Mouse (Mus musculus) ES-Bruce4 (cell line): ENCODE data around the gene Ramp3. TPM values are rescaled to one million over a fixed set of nuclear protein-coding genes. Genes with fewer than 3 reads are reported as not detected.

ENCODE experiments used
- H3K27ac ChIP-seq: 2 replicates; pipeline ENCODE4 v1.5.1; 2012; ENCODE audit warnings: low read length, inconsistent platforms; ENCODE audit not compliant: insufficient read depth
- H3K27me3 ChIP-seq: 2 replicates; pipeline ENCODE4 v1.6.1; 2012; ENCODE audit warnings: mild to moderate bottlenecking, low read length, inconsistent platforms; ENCODE audit not compliant: control insufficient read depth, poor library complexity, insufficient read depth, severe bottlenecking
- H3K36me3 ChIP-seq: 2 replicates; pipeline ENCODE4 v1.6.1; 2012; ENCODE audit warnings: inconsistent platforms, mild to moderate bottlenecking, low read length, moderate library complexity; ENCODE audit not compliant: control insufficient read depth, poor library complexity, insufficient read depth, severe bottlenecking
- H3K4me1 ChIP-seq: one replicate; pipeline ENCODE4 v1.8.1; 2011; ENCODE audit warnings: low read length; ENCODE audit not compliant: control insufficient read depth, insufficient read depth
- H3K4me3 ChIP-seq: 2 replicates; pipeline ENCODE4 v1.5.1; 2011; ENCODE audit warnings: low read depth, mild to moderate bottlenecking, low read length
- H3K9ac ChIP-seq: 2 replicates; pipeline ENCODE4 v1.6.1; 2012; ENCODE audit warnings: low read depth, mild to moderate bottlenecking, inconsistent platforms; ENCODE audit not compliant: poor library complexity, severe bottlenecking
- H3K9me3 ChIP-seq: replicated peaks from 2 replicates; pipeline ENCODE4 v1.6.1; 2012; ENCODE audit warnings: mild to moderate bottlenecking, low read length, inconsistent platforms; ENCODE audit not compliant: control insufficient read depth, poor library complexity, insufficient read depth, severe bottlenecking
- CTCF ChIP-seq: IDR thresholded peaks from one replicate; pipeline ENCODE4 v1.8.1; 2011; ENCODE audit warnings: low read depth, low read length
- EP300 ChIP-seq: IDR thresholded peaks from 2 replicates; pipeline ENCODE4 v1.6.1; 2011; ENCODE audit warnings: low read depth, low read length; ENCODE audit not compliant: insufficient read depth
- POLR2A ChIP-seq: IDR thresholded peaks from one replicate; pipeline ENCODE4 v1.8.1; 2011; ENCODE audit warnings: low read length; ENCODE audit not compliant: insufficient read depth
- polyA plus RNA-seq: library from polyadenylated mRNA; stranded (reverse); fragments of >200 nt; gene quantifications from 2 replicates; pipeline ENCODE4 v1.2.4, GENCODE M21; 2011; ENCODE audit warnings: low read depth; ENCODE audit not compliant: missing spikeins, insufficient read depth, insufficient read length

Gene Ramp3
- polyA plus RNA-seq = 6.2 and 8.2 TPM in 2 replicates

- no peaks in the 10 kb centered on the region for H3K27me3 ChIP-seq
- H3K4me1 ChIP-seq = no peaks in the 10 kb centered on the region
- no peaks in the 10 kb centered on the region for H3K9me3 ChIP-seq
- no peaks in the 10 kb centered on the region for H3K36me3 ChIP-seq
- TF ChIP-seq EP300 (no peak), CTCF (no peak), POLR2A (no peak)
- peak within 1 kb of the TSS; percentile 43; the same call in 1 of the 2 replicates for H3K9ac ChIP-seq
- peak within 1 kb of the TSS; percentile 71 for H3K4me3 ChIP-seq
- no peak within 1 kb of the TSS for H3K27ac ChIP-seq
Observed at GRCm38 (mm10) chr11:6658271-6658670, at the start of gene Ramp3. TSS of gene Ramp3 (plus strand) at chr11:6658521.

- Histone ChIP-seq H3K27me3 (no peaks in the 10 kb centered on the region), H3K4me3 (no peak overlapping the region), H3K4me1 (no peaks in the 10 kb centered on the region), H3K36me3 (peaks cover 82% of the 10 kb centered on the region), H3K27ac (no peak overlapping the region), H3K9ac (no peak overlapping the region), H3K9me3 (no peaks in the 10 kb centered on the region)
- no peak for TF ChIP-seq POLR2A
- TF ChIP-seq EP300 = no peak
- TF ChIP-seq CTCF = no peak
Observed at GRCm38 (mm10) chr11:6615250-6616205, 42.8 kb upstream of the Ramp3 start.

GRCm38 (mm10) chr11:6623704-6624103 lies 34.6 kb upstream of the Ramp3 start:
- H3K9ac ChIP-seq = peak overlapping the region; percentile 77
- peak overlapping the region; percentile 92 for H3K4me3 ChIP-seq
- no peaks in the 10 kb centered on the region for H3K4me1 ChIP-seq
- no peaks in the 10 kb centered on the region for H3K27me3 ChIP-seq
- peaks cover 60% of the 10 kb centered on the region for H3K36me3 ChIP-seq
- TF ChIP-seq CTCF (no peak), EP300 (no peak), POLR2A (no peak)
- no peak overlapping the region for H3K27ac ChIP-seq
- no peaks in the 10 kb centered on the region for H3K9me3 ChIP-seq

GRCm38 (mm10) chr11:6624619-6625382 lies 33.5 kb upstream of the Ramp3 start:
- Histone ChIP-seq H3K9ac (peak overlapping the region; percentile 77), H3K9me3 (no peaks in the 10 kb centered on the region), H3K4me3 (peak overlapping the region; percentile 92), H3K27ac (peak overlapping the region; percentile 72), H3K4me1 (no peaks in the 10 kb centered on the region), H3K36me3 (peaks cover 49% of the 10 kb centered on the region), H3K27me3 (no peaks in the 10 kb centered on the region)
- TF ChIP-seq CTCF = no peak
- no peak for TF ChIP-seq EP300
- TF ChIP-seq POLR2A = no peak

- Histone ChIP-seq H3K9me3 (no peaks in the 10 kb centered on the region), H3K27me3 (no peaks in the 10 kb centered on the region), H3K27ac (peak within 1 kb of the TSS; percentile 72), H3K9ac (peak within 1 kb of the TSS; percentile 77), H3K36me3 (peaks cover 40% of the 10 kb centered on the region), H3K4me1 (no peaks in the 10 kb centered on the region), H3K4me3 (peak within 1 kb of the TSS; percentile 92)
- TF ChIP-seq EP300 = no peak
Observed at GRCm38 (mm10) chr11:6625478-6626387, 32.6 kb upstream of the Ramp3 start, which contains the start of gene Tbrg4. TSS of gene Tbrg4 (minus strand) at chr11:6626067.
